Mouse (Mus musculus) megakaryocyte, embryonic 14.5 days (primary cell): Measurements from ENCODE around the gene Krt33a. TPM values are rescaled to one million over a fixed set of nuclear protein-coding genes. Genes with fewer than 3 reads are reported as not detected.
A peak's percentile ranks its signal among the peaks of the same experiment; 100 is the strongest.

Experiments
- H3K27me3 ChIP-seq: replicated peaks from 2 replicates; pipeline ENCODE3; 2012; ENCODE audit warnings: inconsistent platforms
- H3K36me3 ChIP-seq: replicated peaks from 2 replicates; pipeline ENCODE3; 2012; ENCODE audit warnings: low read length, inconsistent platforms, mixed read lengths
- H3K4me1 ChIP-seq: 2 replicates; pipeline ENCODE4 v1.6.1; 2012; ENCODE audit warnings: inconsistent platforms
- H3K4me3 ChIP-seq: replicated peaks from 2 replicates; pipeline ENCODE3; 2012; ENCODE audit warnings: moderate library complexity, mild to moderate bottlenecking, inconsistent platforms
- H3K9me3 ChIP-seq: 2 replicates; pipeline ENCODE4 v1.6.1; 2012; ENCODE audit warnings: inconsistent platforms
- FLI1 ChIP-seq: IDR thresholded peaks from 2 replicates; pipeline ENCODE4 v1.6.1; 2012; ENCODE audit warnings: low read length, inconsistent platforms, mixed read lengths
- GATA1 ChIP-seq: IDR thresholded peaks from 3 replicates; pipeline ENCODE4 v1.6.1; 2012; ENCODE audit warnings: mixed read lengths, low read length, inconsistent platforms, borderline replicate concordance
- polyA plus RNA-seq: library from polyadenylated mRNA; stranded (reverse); fragments of >175 nt; gene quantifications from 2 replicates; pipeline ENCODE4 v1.2.3, GENCODE M21; 2012; ENCODE audit warnings: low replicate concordance; ENCODE audit not compliant: insufficient read depth

The Krt33a gene
- polyA plus RNA-seq, 1 experiment = not detected

GRCm38 (mm10) chr11:99989881-99990405 is 26.1 kb downstream of the Krt33a start:
- no peaks in the 10 kb centered on the region for H3K36me3 ChIP-seq
- no peaks in the 10 kb centered on the region; the same call in 1 of the 2 replicates for H3K4me1 ChIP-seq
- TF ChIP-seq GATA1 (no peak), FLI1 (no peak)
- peaks cover 17% of the 10 kb centered on the region for H3K27me3 ChIP-seq
- no peaks in the 10 kb centered on the region for H3K9me3 ChIP-seq
- H3K4me3 ChIP-seq = no peak overlapping the region

- H3K4me1 ChIP-seq = no peaks in the 10 kb centered on the region; the same call in 1 of the 2 replicates
- H3K4me3 ChIP-seq = no peak overlapping the region
- no peaks in the 10 kb centered on the region for H3K9me3 ChIP-seq
- H3K36me3 ChIP-seq = no peaks in the 10 kb centered on the region
- no peak for TF ChIP-seq GATA1
- no peak for TF ChIP-seq FLI1
- peaks cover 10% of the 10 kb centered on the region for H3K27me3 ChIP-seq
These were observed 27.5 kb downstream of the Krt33a start for GRCm38 (mm10) chr11:99988530-99988929.

DNA sequence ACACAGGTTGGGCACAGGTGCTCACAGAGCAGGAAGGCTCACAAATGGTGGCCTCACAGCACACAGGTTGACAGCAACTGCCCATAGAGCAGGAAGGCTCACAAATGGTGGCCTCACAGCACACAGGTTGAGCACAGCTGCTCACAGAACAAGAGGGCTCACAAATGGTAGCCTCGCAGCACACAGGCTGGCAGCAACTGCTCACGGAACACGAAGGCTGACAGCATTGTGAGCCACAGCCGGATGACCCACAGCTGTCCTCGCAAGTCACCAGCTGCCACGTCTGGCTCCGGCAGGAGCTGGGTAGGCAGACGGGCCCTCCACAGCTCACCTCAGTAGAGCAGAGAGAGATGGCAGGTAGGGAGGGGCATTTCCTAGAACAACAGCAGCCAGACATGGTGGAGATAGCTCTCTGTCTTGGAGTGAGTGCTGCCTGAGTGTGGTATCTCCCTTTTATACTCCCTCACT is 29.8 kb downstream of the Krt33a start, which contains the start of gene Krtap16-1:
Krtap16-1 (minus strand) TSS at position 418 of the 468 bp plus-strand sequence.
- Histone ChIP-seq H3K4me1 (no peaks in the 10 kb centered on the region; the same call in 1 of the 2 replicates), H3K27me3 (peaks cover 1% of the 10 kb centered on the region), H3K36me3 (no peaks in the 10 kb centered on the region), H3K4me3 (peak within 1 kb of the TSS; percentile 59), H3K9me3 (no peaks in the 10 kb centered on the region)
- TF ChIP-seq GATA1 (no peak), FLI1 (no peak)

GRCm38 (mm10) chr11:99985291-99986092 is 30.5 kb downstream of the Krt33a start:
- Histone ChIP-seq H3K9me3 (no peaks in the 10 kb centered on the region), H3K4me3 (peak overlapping the region; percentile 59), H3K36me3 (no peaks in the 10 kb centered on the region), H3K27me3 (peaks cover 1% of the 10 kb centered on the region), H3K4me1 (no peaks in the 10 kb centered on the region; the same call in 1 of the 2 replicates)
- TF ChIP-seq FLI1 (no peak), GATA1 (no peak)

GRCm38 (mm10) chr11:99983442-99983841 is 32.6 kb downstream of the Krt33a start:
- H3K4me3 ChIP-seq = no peak overlapping the region
- H3K4me1 ChIP-seq = no peaks in the 10 kb centered on the region; the same call in 1 of the 2 replicates
- TF ChIP-seq FLI1 (no peak), GATA1 (no peak)
- peaks cover 3% of the 10 kb centered on the region; the same call in 1 of the 2 replicates for H3K9me3 ChIP-seq
- peaks cover 1% of the 10 kb centered on the region for H3K27me3 ChIP-seq
- no peaks in the 10 kb centered on the region for H3K36me3 ChIP-seq

GRCm38 (mm10) chr11:99982731-99983130 is 33.3 kb downstream of the Krt33a start:
- Histone ChIP-seq H3K9me3 (peaks cover 10% of the 10 kb centered on the region; the same call in 1 of the 2 replicates), H3K4me1 (no peaks in the 10 kb centered on the region; the same call in 1 of the 2 replicates), H3K36me3 (no peaks in the 10 kb centered on the region), H3K27me3 (peaks cover 1% of the 10 kb centered on the region), H3K4me3 (no peak overlapping the region)
- TF ChIP-seq FLI1 (no peak), GATA1 (no peak)

- Histone ChIP-seq H3K4me1 (no peaks in the 10 kb centered on the region), H3K9me3 (peaks cover 16% of the 10 kb centered on the region; the same call in 1 of the 2 replicates), H3K4me3 (peak within 1 kb of the TSS; percentile 56), H3K36me3 (no peaks in the 10 kb centered on the region), H3K27me3 (no peaks in the 10 kb centered on the region)
- TF ChIP-seq FLI1 = no peak
- TF ChIP-seq GATA1 = no peak
These were observed 37.1 kb downstream of the Krt33a start, which contains the start of gene Krtap29-1 for GRCm38 (mm10) chr11:99978953-99979352. Gene Krtap29-1, minus strand, starts transcription at chr11:99979053.

GRCm38 (mm10) chr11:99965961-99966360 is 50.1 kb downstream of the Krt33a start:
- Histone ChIP-seq H3K4me3 (no peak overlapping the region), H3K4me1 (no peaks in the 10 kb centered on the region), H3K9me3 (no peaks in the 10 kb centered on the region), H3K27me3 (no peaks in the 10 kb centered on the region), H3K36me3 (no peaks in the 10 kb centered on the region)
- TF ChIP-seq FLI1 = no peak
- TF ChIP-seq GATA1 = no peak

GRCm38 (mm10) chr11:99964213-99964612 is 51.8 kb downstream of the Krt33a start:
- no peak for TF ChIP-seq FLI1
- no peak for TF ChIP-seq GATA1
- Histone ChIP-seq H3K4me3 (no peak overlapping the region), H3K36me3 (no peaks in the 10 kb centered on the region), H3K4me1 (no peaks in the 10 kb centered on the region), H3K9me3 (no peaks in the 10 kb centered on the region), H3K27me3 (no peaks in the 10 kb centered on the region)

Other genes starting within 250 kb of the Krt33a start
- not detected in 2 replicates for gene Gm11595, start 243.3 kb downstream of the Krt33a start, polyA plus RNA-seq
- gene Krtap4-8, start 235.5 kb downstream of the Krt33a start, polyA plus RNA-seq = not detected in 2 replicates
- not detected in 2 replicates for gene Krtap4-9, start 231.0 kb downstream of the Krt33a start, polyA plus RNA-seq
- not detected in 2 replicates for gene Gm11596, start 222.7 kb downstream of the Krt33a start, polyA plus RNA-seq
- gene Gm11569, start 217.3 kb downstream of the Krt33a start, polyA plus RNA-seq = not detected in 2 replicates
- not detected in 2 replicates for gene Gm11554, start 211.8 kb downstream of the Krt33a start, polyA plus RNA-seq
- gene Krtap4-13, start 206.3 kb downstream of the Krt33a start, polyA plus RNA-seq = not detected in 2 replicates
- gene Gm11564, start 200.5 kb downstream of the Krt33a start, polyA plus RNA-seq = not detected in 2 replicates
- not detected in 2 replicates for gene 2300003K06Rik, start 178.1 kb downstream of the Krt33a start, polyA plus RNA-seq
- gene Krtap4-16, start 164.6 kb downstream of the Krt33a start, polyA plus RNA-seq = not detected in 2 replicates
- gene Gm11568, start 158.3 kb downstream of the Krt33a start, polyA plus RNA-seq = not detected in 2 replicates
- not detected in 2 replicates for gene Gm11559, start 151.7 kb downstream of the Krt33a start, polyA plus RNA-seq
- gene Krtap9-1, start 142.8 kb downstream of the Krt33a start, polyA plus RNA-seq = not detected in 2 replicates
- not detected in 2 replicates for gene Gm11567, start 137.0 kb downstream of the Krt33a start, polyA plus RNA-seq
- gene Krtap31-1, start 108.3 kb downstream of the Krt33a start, polyA plus RNA-seq = not detected in 2 replicates
- not detected in 2 replicates for gene Gm11565, start 101.5 kb downstream of the Krt33a start, polyA plus RNA-seq
- not detected in 2 replicates for gene Krtap31-2, start 79.9 kb downstream of the Krt33a start, polyA plus RNA-seq
- gene Krtap9-5, start 67.7 kb downstream of the Krt33a start, polyA plus RNA-seq = not detected in 2 replicates
- not detected in 2 replicates for gene Krtap29-1, start 37.2 kb downstream of the Krt33a start, polyA plus RNA-seq
- not detected in 2 replicates for gene Krtap16-1, start 29.6 kb downstream of the Krt33a start, polyA plus RNA-seq
- not detected in 2 replicates for gene Krtap17-1, start 22.2 kb downstream of the Krt33a start, polyA plus RNA-seq
- not detected in 2 replicates for gene Krt33b, start 13.7 kb upstream of the Krt33a start, polyA plus RNA-seq
- gene Krt34, start 25.3 kb upstream of the Krt33a start, polyA plus RNA-seq = not detected in 2 replicates
- gene Krt31, start 34.3 kb upstream of the Krt33a start, polyA plus RNA-seq = not detected in 2 replicates
- not detected in 2 replicates for gene Krt32, start 72.0 kb upstream of the Krt33a start, polyA plus RNA-seq
- not detected in 2 replicates for gene Krt35, start 80.0 kb upstream of the Krt33a start, polyA plus RNA-seq
- not detected in 2 replicates for gene Krt36, start 89.4 kb upstream of the Krt33a start, polyA plus RNA-seq
- gene Krt13, start 105.4 kb upstream of the Krt33a start, polyA plus RNA-seq = not detected in 2 replicates
- not detected in 2 replicates for gene Krt15, start 119.7 kb upstream of the Krt33a start, polyA plus RNA-seq
- gene Krt19, start 132.5 kb upstream of the Krt33a start, polyA plus RNA-seq = not detected in 2 replicates
- not detected in 2 replicates for gene Krt9, start 177.0 kb upstream of the Krt33a start, polyA plus RNA-seq
- 1.2 TPM in 1 of 2 replicates, not detected in the other for gene Krt14, start 191.3 kb upstream of the Krt33a start, polyA plus RNA-seq
- gene Krt16, start 232.7 kb upstream of the Krt33a start, polyA plus RNA-seq = not detected in 2 replicates
- gene Krt17, start 244.8 kb upstream of the Krt33a start, polyA plus RNA-seq = 0.08 and 2.6 TPM in 2 replicates